Mouse (Mus musculus) heart, postnatal 0 days (tissue): Measurements from ENCODE around the gene Krtap16-1. TPM values are rescaled to one million over a fixed set of nuclear protein-coding genes. Genes with fewer than 3 reads are reported as not detected.

Experiments used
- ATAC-seq: fragments of 200-750 bp; cut with Nextera tagmentation; 2 replicates; pipeline ENCODE4 v1.8.0; 2017; ENCODE audit warnings: low read depth, moderate number of reproducible peaks, moderate library complexity; ENCODE audit not compliant: insufficient read depth
- DNase-seq: peaks from one replicate; pipeline ENCODE4 v3.0.0-alpha.2; 2016; ENCODE audit warnings: low spot score
- H3K27ac ChIP-seq: fragments of 300-500 bp; sonication (generic); 2 replicates; pipeline ENCODE4 v1.5.1; 2014; ENCODE audit warnings: low read depth, mild to moderate bottlenecking
- H3K27me3 ChIP-seq: fragments of 300-500 bp; sonication (generic); 2 replicates; pipeline ENCODE4 v1.6.1; 2014; ENCODE audit warnings: low read length, mixed read lengths; ENCODE audit not compliant: control insufficient read depth, insufficient read depth
- H3K36me3 ChIP-seq: fragments of 300-500 bp; sonication (generic); replicated peaks from 2 replicates; pipeline ENCODE4 v1.6.1; 2014; ENCODE audit warnings: low read length, mixed read lengths; ENCODE audit not compliant: control insufficient read depth, insufficient read depth
- H3K4me1 ChIP-seq: fragments of 300-500 bp; sonication (generic); 2 replicates; pipeline ENCODE4 v1.6.1; 2014; ENCODE audit warnings: antibody characterized with exemption; ENCODE audit not compliant: control insufficient read depth, insufficient read depth
- H3K4me2 ChIP-seq: fragments of 300-500 bp; sonication (generic); 2 replicates; pipeline ENCODE4 v1.6.1; 2014; ENCODE audit warnings: low read depth, mild to moderate bottlenecking, low read length, moderate library complexity
- H3K4me3 ChIP-seq: fragments of 300-500 bp; sonication (generic); 2 replicates; pipeline ENCODE4 v1.5.1; 2014; ENCODE audit warnings: low read depth, low read length
- H3K9ac ChIP-seq: fragments of 300-500 bp; sonication (generic); replicated peaks from 2 replicates; pipeline ENCODE4 v1.6.1; 2014; ENCODE audit warnings: low read depth, low read length, mixed read lengths
- H3K9me3 ChIP-seq: fragments of 300-500 bp; sonication (generic); replicated peaks from 2 replicates; pipeline ENCODE4 v1.6.1; 2016; ENCODE audit warnings: low read length; ENCODE audit not compliant: control insufficient read depth
- CTCF ChIP-seq: IDR thresholded peaks from 2 replicates; pipeline ENCODE4 v1.5.1; 2016; ENCODE audit warnings: antibody characterized with exemption, control low read depth, low read depth
- EP300 ChIP-seq: IDR thresholded peaks from 2 replicates; pipeline ENCODE4 v1.6.1; 2016; ENCODE audit warnings: antibody characterized with exemption, low read depth
- WGBS: fragments of 180-500 bp; shearing (Covaris S2); extraction: QIAGEN DNeasy Blood & Tissue Kit; methylation state at CpG from one replicate; pipeline ENCODE4 v1.1.7; 2014; 5-methylcytosine and 5-hydroxymethylcytosine counted together
- polyA plus RNA-seq: library from polyadenylated mRNA; unstranded; fragments of >200 nt; fragmentation: Nextera tagmentation; extraction: Ambion mirVana; gene quantifications from 2 replicates; pipeline ENCODE4 v1.2.1, GENCODE M21; 2015
- total RNA-seq: library from RNA; depleted of rRNA; stranded (reverse); fragments of >200 nt; gene quantifications from 2 replicates; pipeline ENCODE4 v1.2.3, GENCODE M21; 2014; ENCODE audit warnings: low replicate concordance

Gene Krtap16-1
- total and polyA plus RNA-seq, 2 experiments from 2014 or later = not detected

- no peak for ATAC-seq
- TF ChIP-seq CTCF (no peak), EP300 (no peak)
- WGBS = 56% methylated on average over 4 of the region's 4 CpGs
Measured at GRCm38 (mm10) chr11:99994384-99994661, 7.9 kb upstream of the Krtap16-1 start.

GRCm38 (mm10) chr11:99993620-99994383 lies 7.4 kb upstream of the Krtap16-1 start, which contains the start of gene Krtap17-1:
Gene Krtap17-1 (minus strand): TSS chr11:99993994.
- ATAC-seq (no peak), DNase-seq (no peak)
- no peaks in the 10 kb centered on the region for H3K9me3 ChIP-seq
- no peak within 1 kb of the TSS for H3K4me2 ChIP-seq
- H3K27ac ChIP-seq = no peak within 1 kb of the TSS
- no peak within 1 kb of the TSS for H3K4me3 ChIP-seq
- no peaks in the 10 kb centered on the region for H3K36me3 ChIP-seq
- TF ChIP-seq EP300 = no peak
- no peak within 1 kb of the TSS for H3K9ac ChIP-seq
- no peaks in the 10 kb centered on the region for H3K4me1 ChIP-seq
- 21% methylated on average over 26 of the region's 26 CpGs for WGBS
- H3K27me3 ChIP-seq = peaks cover 24% of the 10 kb centered on the region; the same call in 1 of the 2 replicates

More at GRCm38 (mm10) chr11:99994384-99994661, 7.9 kb upstream of the Krtap16-1 start:
- Histone ChIP-seq H3K4me1 (no peaks in the 10 kb centered on the region), H3K27ac (no peak overlapping the region), H3K9ac (no peak overlapping the region), H3K9me3 (no peaks in the 10 kb centered on the region), H3K4me3 (no peak overlapping the region), H3K4me2 (no peak overlapping the region), H3K36me3 (no peaks in the 10 kb centered on the region), H3K27me3 (peaks cover 24% of the 10 kb centered on the region; the same call in 1 of the 2 replicates)
- DNase-seq = no peak

- no peaks in the 10 kb centered on the region for H3K9me3 ChIP-seq
- H3K27me3 ChIP-seq = peaks cover 17% of the 10 kb centered on the region; the same call in 1 of the 2 replicates
- ATAC-seq = no peak
- H3K36me3 ChIP-seq = no peaks in the 10 kb centered on the region
- H3K4me2 ChIP-seq = no peak overlapping the region
- H3K27ac ChIP-seq = no peak overlapping the region
- H3K9ac ChIP-seq = no peak overlapping the region
- no peaks in the 10 kb centered on the region for H3K4me1 ChIP-seq
- 77% methylated on average over 3 of the region's 3 CpGs for WGBS
- no peak for TF ChIP-seq CTCF
- TF ChIP-seq EP300 = no peak
- H3K4me3 ChIP-seq = no peak overlapping the region
- DNase-seq = no peak
Measured at GRCm38 (mm10) chr11:99990571-99990970, 4.2 kb upstream of the Krtap16-1 start.

- Histone ChIP-seq H3K4me3 (no peak overlapping the region), H3K9me3 (no peaks in the 10 kb centered on the region), H3K9ac (no peak overlapping the region), H3K36me3 (no peaks in the 10 kb centered on the region), H3K4me2 (no peak overlapping the region), H3K4me1 (no peaks in the 10 kb centered on the region), H3K27me3 (peaks cover 17% of the 10 kb centered on the region; the same call in 1 of the 2 replicates), H3K27ac (no peak overlapping the region)
- DNase-seq (no peak), ATAC-seq (no peak)
- 65% methylated on average over 6 of the region's 6 CpGs for WGBS
- TF ChIP-seq EP300 (no peak), CTCF (no peak)
Measured at GRCm38 (mm10) chr11:99989881-99990405, 3.5 kb upstream of the Krtap16-1 start.

GRCm38 (mm10) chr11:99988530-99988929 lies 2.1 kb upstream of the Krtap16-1 start:
- peaks cover 12% of the 10 kb centered on the region; the same call in 1 of the 2 replicates for H3K27me3 ChIP-seq
- TF ChIP-seq CTCF = no peak
- no peak for TF ChIP-seq EP300
- H3K4me1 ChIP-seq = no peaks in the 10 kb centered on the region
- H3K9me3 ChIP-seq = no peaks in the 10 kb centered on the region
- H3K9ac ChIP-seq = no peak overlapping the region
- no peak overlapping the region for H3K4me2 ChIP-seq
- H3K27ac ChIP-seq = no peak overlapping the region
- WGBS = 84% methylated on average over 3 of the region's 3 CpGs
- no peak for DNase-seq
- no peaks in the 10 kb centered on the region for H3K36me3 ChIP-seq
- ATAC-seq = no peak
- H3K4me3 ChIP-seq = no peak overlapping the region
